Mouse (Mus musculus): ENCODE results near the gene Slc22a8.

DNA sequence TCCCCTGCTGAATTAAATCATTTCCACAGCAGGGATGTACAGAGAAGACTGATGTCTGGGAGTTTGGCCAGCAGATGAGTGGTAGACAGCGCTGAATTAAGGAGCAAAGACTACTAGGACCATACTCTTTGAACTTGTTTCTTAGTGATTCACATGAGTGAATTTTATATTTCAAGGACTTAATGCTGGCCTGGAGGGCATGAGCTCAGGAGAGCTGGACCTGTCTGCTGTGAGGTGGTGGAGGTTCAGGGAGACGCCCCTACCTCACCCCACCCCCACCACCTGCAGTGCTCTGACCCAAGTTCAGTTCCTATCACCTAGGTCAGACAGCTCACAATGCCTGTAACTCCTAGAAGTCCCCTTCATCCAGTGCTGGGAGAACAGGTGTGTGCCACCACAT, 55.3 kb downstream of the Slc22a8 start:
- TF ChIP-seq CTCF (IDR thresholded peaks at IDR 0.05; ENCODE audit: insufficient read depth, low read depth, low read length), result no peak
- TF ChIP-seq POLR2A (IDR thresholded peaks at IDR 0.05; ENCODE audit: insufficient read depth, low read depth, low read length), result no peak
